Mouse (Mus musculus): ENCODE measurements around the gene Ttbk2.

DNA sequence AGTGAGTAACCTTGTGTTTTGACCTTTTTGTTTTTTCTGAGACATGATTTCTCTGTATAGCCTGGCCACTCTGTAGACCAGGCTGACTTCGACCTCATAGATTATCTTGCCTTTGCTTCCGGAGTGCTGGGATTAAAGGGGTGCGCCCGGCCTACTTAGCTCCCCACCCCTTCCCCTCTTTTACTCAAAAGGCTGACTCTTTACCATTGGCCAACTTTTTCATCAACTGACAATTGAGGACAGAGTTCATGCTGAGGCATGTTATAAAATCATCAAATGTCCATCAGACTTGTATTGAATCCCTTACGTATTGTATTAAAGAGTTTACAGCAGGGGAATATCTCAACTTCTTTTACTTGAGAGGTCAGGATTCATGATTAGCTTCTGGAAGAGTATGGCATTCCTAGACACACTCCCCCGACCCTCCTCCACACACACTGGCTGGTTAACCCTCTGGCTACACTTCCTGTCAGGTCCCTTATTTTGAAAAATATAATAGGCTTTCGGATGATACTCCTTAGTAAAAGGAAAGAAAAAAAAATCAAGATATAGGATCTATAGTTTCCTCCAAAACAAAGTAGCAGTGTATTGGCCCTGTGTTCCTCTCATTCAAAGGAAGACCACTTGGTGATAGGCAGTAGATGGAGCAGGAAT lies 118.4 kb downstream of the Ttbk2 start:
- TF ChIP-seq POLR2A (IDR thresholded peaks at IDR 0.05; ENCODE audit: extremely low read depth, insufficient read depth, low read length) (no peak), CTCF (IDR thresholded peaks at IDR 0.05; ENCODE audit: low read depth, low read length) (no peak)
